Mouse (Mus musculus): ENCODE results near the gene Zfp362.

The Zfp362 gene

GRCm38 (mm10) chr4:128734721-128735671 is 70.8 kb downstream of the Zfp362 start:
- H3K36me3 ChIP-seq (ENCODE audit: insufficient read depth, low read length), result peaks cover 5% of the 10 kb centered on the region; the same call in 1 of the 2 replicates
- TF ChIP-seq CTCF (conservative IDR thresholded peaks at IDR 0.05; ENCODE audit: low read length) (no peak), NANOG (IDR thresholded peaks at IDR 0.05; ENCODE audit: borderline replicate concordance, low read length) (no peak), POU5F1 (IDR thresholded peaks at IDR 0.05; ENCODE audit: borderline replicate concordance, low read length) (no peak)
- H3K9me3 ChIP-seq (ENCODE audit: low read length), result no peaks in the 10 kb centered on the region
- peak overlapping the region; percentile 39 for H3K4me3 ChIP-seq (replicated peaks; ENCODE audit: low read length)
- peaks cover 3% of the 10 kb centered on the region; the same call in 1 of the 2 replicates for H3K27me3 ChIP-seq (ENCODE audit: insufficient read depth, low read length)
- peaks cover 58% of the 10 kb centered on the region for H3K4me1 ChIP-seq (replicated peaks; ENCODE audit: low read depth, low read length)

GRCm38 (mm10) chr4:128734217-128734616 is 71.6 kb downstream of the Zfp362 start:
- H3K4me3 ChIP-seq (replicated peaks; ENCODE audit: low read length), result no peak overlapping the region
- peaks cover 5% of the 10 kb centered on the region; the same call in 1 of the 2 replicates for H3K36me3 ChIP-seq (ENCODE audit: insufficient read depth, low read length)
- H3K9me3 ChIP-seq (ENCODE audit: low read length), result no peaks in the 10 kb centered on the region
- peaks cover 66% of the 10 kb centered on the region for H3K4me1 ChIP-seq (replicated peaks; ENCODE audit: low read depth, low read length)
- H3K27me3 ChIP-seq (ENCODE audit: insufficient read depth, low read length), result peaks cover 11% of the 10 kb centered on the region
- TF ChIP-seq NANOG (IDR thresholded peaks at IDR 0.05; ENCODE audit: borderline replicate concordance, low read length), result no peak
- TF ChIP-seq CTCF (conservative IDR thresholded peaks at IDR 0.05; ENCODE audit: low read length), result no peak
- no peak for TF ChIP-seq POU5F1 (IDR thresholded peaks at IDR 0.05; ENCODE audit: borderline replicate concordance, low read length)

- H3K27me3 ChIP-seq (ENCODE audit: insufficient read depth, low read length), result peaks cover 18% of the 10 kb centered on the region
- TF ChIP-seq CTCF (conservative IDR thresholded peaks at IDR 0.05; ENCODE audit: low read length) (no peak), NANOG (IDR thresholded peaks at IDR 0.05; ENCODE audit: borderline replicate concordance, low read length) (no peak), POU5F1 (IDR thresholded peaks at IDR 0.05; ENCODE audit: borderline replicate concordance, low read length) (no peak)
- no peak overlapping the region for H3K4me3 ChIP-seq (replicated peaks; ENCODE audit: low read length)
- H3K36me3 ChIP-seq (ENCODE audit: insufficient read depth, low read length), result peaks cover 5% of the 10 kb centered on the region; the same call in 1 of the 2 replicates
- peaks cover 73% of the 10 kb centered on the region for H3K4me1 ChIP-seq (replicated peaks; ENCODE audit: low read depth, low read length)
- no peaks in the 10 kb centered on the region for H3K9me3 ChIP-seq (ENCODE audit: low read length)
Observed at GRCm38 (mm10) chr4:128733496-128733895, 72.3 kb downstream of the Zfp362 start.

- Histone ChIP-seq H3K9me3 (ENCODE audit: low read length) (no peaks in the 10 kb centered on the region), H3K4me3 (replicated peaks; ENCODE audit: low read length) (no peak overlapping the region), H3K27me3 (ENCODE audit: insufficient read depth, low read length) (peaks cover 21% of the 10 kb centered on the region), H3K4me1 (replicated peaks; ENCODE audit: low read depth, low read length) (peaks cover 72% of the 10 kb centered on the region), H3K36me3 (ENCODE audit: insufficient read depth, low read length) (peaks cover 5% of the 10 kb centered on the region; the same call in 1 of the 2 replicates)
- TF ChIP-seq POU5F1 (IDR thresholded peaks at IDR 0.05; ENCODE audit: borderline replicate concordance, low read length) (no peak), CTCF (conservative IDR thresholded peaks at IDR 0.05; ENCODE audit: low read length) (no peak), NANOG (IDR thresholded peaks at IDR 0.05; ENCODE audit: borderline replicate concordance, low read length) (no peak)
Observed at GRCm38 (mm10) chr4:128732794-128733193, 73.1 kb downstream of the Zfp362 start.

- Histone ChIP-seq H3K36me3 (ENCODE audit: insufficient read depth, low read length) (peaks cover 5% of the 10 kb centered on the region; the same call in 1 of the 2 replicates), H3K27me3 (ENCODE audit: insufficient read depth, low read length) (peaks cover 39% of the 10 kb centered on the region), H3K4me1 (replicated peaks; ENCODE audit: low read depth, low read length) (peaks cover 55% of the 10 kb centered on the region), H3K9me3 (ENCODE audit: low read length) (no peaks in the 10 kb centered on the region), H3K4me3 (replicated peaks; ENCODE audit: low read length) (no peak overlapping the region)
- TF ChIP-seq NANOG (IDR thresholded peaks at IDR 0.05; ENCODE audit: borderline replicate concordance, low read length) (no peak), POU5F1 (IDR thresholded peaks at IDR 0.05; ENCODE audit: borderline replicate concordance, low read length) (no peak), CTCF (conservative IDR thresholded peaks at IDR 0.05; ENCODE audit: low read length) (no peak)
Observed at GRCm38 (mm10) chr4:128730271-128730670, 75.6 kb downstream of the Zfp362 start.

GRCm38 (mm10) chr4:128729709-128730037 is 76.2 kb downstream of the Zfp362 start:
- TF ChIP-seq POU5F1 (IDR thresholded peaks at IDR 0.05; ENCODE audit: borderline replicate concordance, low read length) (no peak), CTCF (conservative IDR thresholded peaks at IDR 0.05; ENCODE audit: low read length) (no peak), NANOG (IDR thresholded peaks at IDR 0.05; ENCODE audit: borderline replicate concordance, low read length) (no peak)
- no peak overlapping the region for H3K4me3 ChIP-seq (replicated peaks; ENCODE audit: low read length)
- peaks cover 5% of the 10 kb centered on the region; the same call in 1 of the 2 replicates for H3K36me3 ChIP-seq (ENCODE audit: insufficient read depth, low read length)
- H3K27me3 ChIP-seq (ENCODE audit: insufficient read depth, low read length), result peaks cover 45% of the 10 kb centered on the region
- H3K4me1 ChIP-seq (replicated peaks; ENCODE audit: low read depth, low read length), result peaks cover 49% of the 10 kb centered on the region
- H3K9me3 ChIP-seq (ENCODE audit: low read length), result no peaks in the 10 kb centered on the region

GRCm38 (mm10) chr4:128729033-128729708 is 76.7 kb downstream of the Zfp362 start:
- TF ChIP-seq POU5F1 (IDR thresholded peaks at IDR 0.05; ENCODE audit: borderline replicate concordance, low read length) (no peak), NANOG (IDR thresholded peaks at IDR 0.05; ENCODE audit: borderline replicate concordance, low read length) (no peak), CTCF (conservative IDR thresholded peaks at IDR 0.05; ENCODE audit: low read length) (no peak)
- peaks cover 49% of the 10 kb centered on the region for H3K4me1 ChIP-seq (replicated peaks; ENCODE audit: low read depth, low read length)
- H3K36me3 ChIP-seq (ENCODE audit: insufficient read depth, low read length), result peaks cover 5% of the 10 kb centered on the region; the same call in 1 of the 2 replicates
- H3K9me3 ChIP-seq (ENCODE audit: low read length), result no peaks in the 10 kb centered on the region
- H3K4me3 ChIP-seq (replicated peaks; ENCODE audit: low read length), result no peak overlapping the region
- H3K27me3 ChIP-seq (ENCODE audit: insufficient read depth, low read length), result peaks cover 50% of the 10 kb centered on the region

- H3K9me3 ChIP-seq (ENCODE audit: low read length), result no peaks in the 10 kb centered on the region
- H3K4me3 ChIP-seq (replicated peaks; ENCODE audit: low read length), result peak overlapping the region; percentile 87
- peaks cover 58% of the 10 kb centered on the region for H3K27me3 ChIP-seq (ENCODE audit: insufficient read depth, low read length)
- H3K36me3 ChIP-seq (ENCODE audit: insufficient read depth, low read length), result peaks cover 5% of the 10 kb centered on the region; the same call in 1 of the 2 replicates
- peaks cover 45% of the 10 kb centered on the region for H3K4me1 ChIP-seq (replicated peaks; ENCODE audit: low read depth, low read length)
- TF ChIP-seq NANOG (IDR thresholded peaks at IDR 0.05; ENCODE audit: borderline replicate concordance, low read length) (no peak), POU5F1 (IDR thresholded peaks at IDR 0.05; ENCODE audit: borderline replicate concordance, low read length) (peak; percentile 66; the same call in 1 of the 2 replicates), CTCF (conservative IDR thresholded peaks at IDR 0.05; ENCODE audit: low read length) (no peak)
Observed at GRCm38 (mm10) chr4:128728431-128728851, 77.4 kb downstream of the Zfp362 start.

All from E14TG2a.4 (cell line).